Mouse (Mus musculus): ENCODE results near the gene Psenen.

GRCm38 (mm10) chr7:30526981-30527380 is 36.4 kb downstream of the Psenen start:
- no peak for TF ChIP-seq CTCF (conservative IDR thresholded peaks at IDR 0.05; ENCODE audit: low read length)
- TF ChIP-seq NANOG (IDR thresholded peaks at IDR 0.05; ENCODE audit: borderline replicate concordance, low read length), result no peak
